Mouse (Mus musculus) embryonic facial prominence, embryonic 11.5 days (tissue): ENCODE data around the gene Sec13. TPM values are rescaled to one million over a fixed set of nuclear protein-coding genes. Genes with fewer than 3 reads are reported as not detected.

Experiments used
- microRNA-seq: library from miRNA; unstranded; fragments of <30 nt; microRNA quantifications from one replicate; pipeline ENCODE4, GENCODE M21; 2016; ENCODE audit warnings: borderline number of aligned reads
- polyA plus RNA-seq: library from polyadenylated mRNA; unstranded; fragments of >200 nt; fragmentation: Nextera tagmentation; extraction: Ambion mirVana; gene quantifications from 2 replicates; pipeline ENCODE4 v1.2.1, GENCODE M21; 2014

Sec13 gene
- polyA plus RNA-seq, 1 experiment from 2014 or later = 274 TPM

Small RNA genes within 50 kb of the gene (microRNA-seq; reads per million reads assigned to microRNA genes)
- gene Mir7042 = 1.4 reads per million

Other genes starting within 250 kb of the Sec13 start
- 0.90 and 1.3 TPM in 2 replicates for gene Prrt3, start 238.8 kb downstream of the Sec13 start, polyA plus RNA-seq
- 83.2 and 85.8 TPM in 2 replicates for gene Emc3, start 209.1 kb downstream of the Sec13 start, polyA plus RNA-seq
- gene Fancd2, start 209.1 kb downstream of the Sec13 start, polyA plus RNA-seq = 14.6 and 17.7 TPM in 2 replicates
- gene Fancd2os, start 140.0 kb downstream of the Sec13 start, polyA plus RNA-seq = 0.20 TPM in 1 of 2 replicates, not detected in the other
- 232 and 233 TPM in 2 replicates for gene Brk1, start 136.0 kb downstream of the Sec13 start, polyA plus RNA-seq
- 56.9 and 64.0 TPM in 2 replicates for gene Vhl, start 116.8 kb downstream of the Sec13 start, polyA plus RNA-seq
- 2.2 and 4.0 TPM in 2 replicates for gene Irak2, start 102.3 kb downstream of the Sec13 start, polyA plus RNA-seq
- gene Tatdn2, start 43.7 kb downstream of the Sec13 start, polyA plus RNA-seq = 0.84 and 1.6 TPM in 2 replicates
- gene Ghrl, start 20.9 kb downstream of the Sec13 start, polyA plus RNA-seq = not detected in 2 replicates